Mouse (Mus musculus) hindlimb bud, embryonic 11.5 days (tissue): ENCODE results near the gene Dcakd.

ENCODE experiments used
- DNase-seq: peaks from one replicate; pipeline ENCODE4 v3.0.0-alpha.2; 2012; ENCODE audit warnings: low read depth, low spot score; ENCODE audit errors: extremely low spot score

Gene Dcakd

DNA sequence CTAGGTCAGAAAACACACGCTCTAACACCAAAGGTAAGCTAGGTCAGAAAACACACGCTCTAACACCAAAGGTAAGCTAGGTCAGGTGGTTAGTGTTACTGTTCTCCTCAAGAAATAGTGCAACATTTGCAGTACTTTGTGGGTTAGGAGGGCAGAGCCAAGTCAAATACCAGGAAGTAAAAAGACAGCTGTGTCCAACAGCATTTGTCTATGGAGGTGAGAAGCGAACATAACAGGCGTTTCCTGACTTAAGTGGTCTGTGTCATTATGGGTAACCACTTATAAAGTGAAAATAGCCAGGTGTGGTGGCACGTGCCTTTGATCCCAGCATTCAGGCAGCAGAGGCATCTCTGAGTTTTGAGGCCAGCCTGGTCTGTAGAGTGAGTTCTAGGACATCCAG is 21.5 kb upstream of the Dcakd start:
- DNase-seq, result no peak

DNA sequence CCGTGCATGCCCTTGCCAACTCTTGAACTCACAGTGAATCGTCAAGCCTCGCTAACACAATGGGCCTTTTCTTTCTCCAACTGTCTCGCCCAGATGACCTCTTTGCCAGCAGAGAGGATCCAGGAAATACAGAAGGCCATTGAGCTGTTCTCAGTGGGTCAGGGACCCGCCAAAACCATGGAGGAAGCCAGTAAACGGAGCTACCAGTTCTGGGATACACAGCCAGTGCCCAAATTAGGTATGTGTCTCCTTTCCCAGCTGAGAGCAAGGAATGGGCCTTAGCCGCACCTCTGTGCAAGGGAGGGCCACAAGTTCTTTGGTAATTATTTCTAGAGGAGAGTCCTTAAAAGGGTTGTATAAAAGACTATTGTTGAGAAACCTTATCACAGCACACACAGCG is 18.2 kb upstream of the Dcakd start:
- DNase-seq, result no peak

DNA sequence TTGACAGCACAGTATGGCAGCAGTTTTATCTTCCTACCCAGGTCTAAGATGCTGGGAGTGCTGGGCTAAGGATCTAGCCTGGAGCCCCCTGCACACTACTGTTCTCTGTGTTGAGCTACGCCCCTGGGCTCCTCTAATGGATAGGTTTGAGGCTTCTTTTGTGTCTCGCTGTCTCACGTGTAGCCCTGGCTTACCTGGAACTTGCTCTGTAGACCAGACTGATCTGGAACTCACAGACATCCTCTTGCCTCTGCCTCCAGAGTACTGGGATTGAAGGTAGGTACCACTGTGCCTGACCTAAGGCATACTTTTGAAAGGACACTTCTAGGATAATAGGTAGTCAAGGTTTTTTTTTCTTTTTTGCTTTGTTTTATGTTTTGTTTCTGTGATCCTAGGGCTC is 15.8 kb upstream of the Dcakd start:
- no peak for DNase-seq

DNA sequence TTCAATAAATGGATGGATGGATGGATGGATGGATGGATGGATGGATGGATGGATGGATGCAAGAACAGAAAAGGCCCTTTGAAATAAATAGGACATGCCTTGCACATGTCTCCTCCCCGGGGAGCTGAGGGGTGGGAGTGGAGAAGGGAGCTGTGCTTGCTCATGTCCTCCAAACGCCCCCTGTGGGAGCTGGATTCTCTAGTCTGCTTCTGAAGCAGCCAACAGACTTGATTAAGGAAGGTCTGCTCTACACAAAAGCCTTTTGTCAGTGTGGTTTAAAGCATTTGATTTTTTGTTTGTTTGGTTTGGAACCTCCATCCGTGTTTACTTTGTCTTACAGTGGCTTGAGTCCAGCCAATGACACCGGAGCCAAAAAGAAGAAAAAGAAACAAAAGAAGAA is 14.7 kb upstream of the Dcakd start:
- DNase-seq, result no peak

GRCm38 (mm10) chr11:103038037-103038436 is 9.9 kb upstream of the Dcakd start:
- DNase-seq, result no peak

- DNase-seq, result no peak
These were observed 8.8 kb upstream of the Dcakd start for GRCm38 (mm10) chr11:103036881-103037465.

DNA sequence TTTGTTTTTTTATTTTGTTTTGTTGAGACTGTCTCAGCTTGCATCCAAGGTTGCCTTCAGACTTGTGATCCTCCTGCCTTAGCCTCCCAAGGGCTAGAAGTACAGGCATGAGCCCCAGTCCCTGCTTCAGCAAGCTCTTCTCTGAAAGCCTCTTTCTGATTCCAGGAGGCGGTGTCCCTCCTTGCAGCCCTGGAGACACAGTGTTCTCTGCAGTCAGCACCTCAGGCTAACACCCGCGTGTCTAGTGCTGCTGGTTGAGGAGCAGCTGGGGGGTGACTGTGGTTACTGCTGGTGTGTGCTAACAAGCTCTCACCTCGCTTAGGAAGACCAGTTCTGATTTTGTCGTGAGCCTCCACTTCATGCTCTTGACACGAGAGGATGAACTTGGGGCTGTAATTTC is 6.9 kb upstream of the Dcakd start:
- no peak for DNase-seq

DNA sequence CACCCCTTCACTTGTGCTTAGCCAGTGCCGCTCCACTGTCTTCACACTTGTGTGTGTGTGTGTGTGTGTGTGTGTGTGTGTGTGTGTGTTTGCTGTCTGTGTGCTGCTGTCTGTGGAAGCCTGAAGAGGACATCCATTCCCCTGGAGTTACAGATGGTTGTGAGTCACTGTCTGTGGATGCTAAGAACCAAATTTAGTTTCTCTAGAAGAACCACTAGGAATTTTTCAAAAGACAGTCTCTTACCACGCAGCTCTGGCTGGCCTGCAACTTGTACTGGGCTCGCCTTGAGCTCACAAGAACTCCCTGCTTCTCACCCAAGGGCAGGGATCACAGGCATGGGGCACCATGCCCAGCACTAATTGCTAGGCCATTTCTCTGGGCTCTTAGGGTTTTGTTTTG is 4.9 kb upstream of the Dcakd start:
- DNase-seq, result no peak

DNA sequence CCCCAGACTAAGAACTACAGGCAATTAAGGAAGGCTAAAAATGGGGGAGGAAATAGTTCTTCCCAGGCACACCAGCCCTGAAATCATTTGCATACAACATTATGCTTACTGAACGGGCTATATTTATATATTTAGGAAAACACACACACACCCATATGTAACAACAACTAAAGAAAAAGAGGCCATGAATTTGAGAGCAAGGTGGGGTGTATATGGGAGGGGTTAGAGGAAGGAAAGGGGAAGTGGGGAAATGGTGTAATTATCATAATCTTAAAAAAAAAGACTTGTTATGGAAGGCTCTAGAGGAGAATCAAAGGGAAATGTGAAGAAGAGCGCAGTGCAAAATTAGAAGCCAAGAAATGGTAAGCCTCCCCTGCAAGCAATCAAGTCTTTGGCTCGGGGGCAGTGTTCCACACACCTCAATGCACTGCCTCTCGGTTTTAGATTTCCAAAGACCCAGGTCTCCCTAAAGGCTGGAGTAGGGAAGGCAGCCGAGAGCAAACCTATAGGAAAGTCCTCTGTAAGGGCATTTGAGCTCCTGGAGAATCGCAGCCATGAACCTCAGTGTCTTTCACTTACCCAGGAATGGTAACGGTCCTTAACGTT is 460 bp downstream of the Dcakd start:
- no peak for DNase-seq

GRCm38 (mm10) chr11:103026901-103027300 is 1.2 kb downstream of the Dcakd start:
- DNase-seq, result no peak

DNA sequence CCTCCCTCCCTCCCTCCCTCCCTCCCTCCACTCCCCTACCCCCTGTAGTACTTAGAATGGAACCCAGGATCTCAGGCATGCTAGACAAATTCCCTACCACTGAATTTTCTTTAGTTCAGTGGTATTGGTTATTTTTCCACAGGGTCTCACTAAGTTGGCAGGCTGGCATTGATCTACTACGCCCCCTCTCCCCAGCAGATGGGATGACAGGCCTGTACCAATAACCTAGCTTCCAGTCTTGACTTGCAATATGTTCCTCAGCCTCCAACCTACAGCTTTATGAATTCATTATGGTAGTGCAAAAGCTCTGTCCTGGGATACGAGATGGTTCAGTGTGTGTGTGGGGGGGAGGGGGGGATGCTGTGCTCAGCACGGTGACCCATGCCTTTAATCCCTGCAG is 4.2 kb downstream of the Dcakd start:
- DNase-seq, result no peak

GRCm38 (mm10) chr11:103020713-103021335 is 7.3 kb downstream of the Dcakd start:
- no peak for DNase-seq

DNA sequence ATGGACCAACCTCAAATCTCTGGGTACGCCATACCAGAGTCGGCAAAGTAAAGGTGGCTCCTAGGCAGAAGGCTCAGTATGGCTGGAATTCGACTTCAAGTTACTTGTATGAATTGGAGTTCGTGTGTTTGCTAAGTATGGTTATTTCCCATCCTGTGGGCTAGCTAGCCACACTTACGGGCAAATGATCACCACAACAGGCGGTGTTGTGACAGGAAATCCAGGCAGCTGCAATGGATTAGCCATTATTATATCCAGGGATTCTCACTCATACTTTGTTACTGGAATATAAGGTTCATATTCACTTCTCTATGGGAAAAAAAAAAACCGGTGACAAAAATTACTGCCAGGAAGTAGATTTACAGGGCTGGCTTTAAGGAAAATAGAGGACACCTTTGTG is 8.8 kb downstream of the Dcakd start:
- no peak for DNase-seq

GRCm38 (mm10) chr11:103018860-103019259 is 9.3 kb downstream of the Dcakd start:
- no peak for DNase-seq

DNA sequence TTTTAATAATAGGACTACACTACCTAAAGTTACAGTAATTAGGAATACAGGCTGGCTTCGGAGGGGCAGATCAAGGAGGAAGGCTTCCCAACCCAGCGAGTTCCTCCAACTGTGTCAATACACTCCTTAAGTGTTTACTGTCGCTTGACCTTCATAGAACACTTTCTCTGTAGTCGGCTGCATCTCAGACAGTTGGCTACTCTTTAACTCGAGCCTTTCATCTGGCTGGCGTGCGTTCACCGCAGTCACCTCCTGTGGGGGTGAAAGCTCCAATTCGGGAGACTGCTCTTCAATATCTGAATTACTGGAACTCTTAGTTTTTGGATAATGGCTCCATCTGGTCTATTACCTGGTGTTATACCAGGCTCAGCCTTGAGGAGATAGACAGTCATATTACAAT is 10.5 kb downstream of the Dcakd start:
- no peak for DNase-seq

- DNase-seq, result peak; percentile 58
These were observed 11.2 kb downstream of the Dcakd start for GRCm38 (mm10) chr11:103016930-103017329.

- no peak for DNase-seq
These were observed 12.0 kb downstream of the Dcakd start for GRCm38 (mm10) chr11:103015881-103016825.

GRCm38 (mm10) chr11:103011206-103011497 is 17.0 kb downstream of the Dcakd start:
- no peak for DNase-seq

DNA sequence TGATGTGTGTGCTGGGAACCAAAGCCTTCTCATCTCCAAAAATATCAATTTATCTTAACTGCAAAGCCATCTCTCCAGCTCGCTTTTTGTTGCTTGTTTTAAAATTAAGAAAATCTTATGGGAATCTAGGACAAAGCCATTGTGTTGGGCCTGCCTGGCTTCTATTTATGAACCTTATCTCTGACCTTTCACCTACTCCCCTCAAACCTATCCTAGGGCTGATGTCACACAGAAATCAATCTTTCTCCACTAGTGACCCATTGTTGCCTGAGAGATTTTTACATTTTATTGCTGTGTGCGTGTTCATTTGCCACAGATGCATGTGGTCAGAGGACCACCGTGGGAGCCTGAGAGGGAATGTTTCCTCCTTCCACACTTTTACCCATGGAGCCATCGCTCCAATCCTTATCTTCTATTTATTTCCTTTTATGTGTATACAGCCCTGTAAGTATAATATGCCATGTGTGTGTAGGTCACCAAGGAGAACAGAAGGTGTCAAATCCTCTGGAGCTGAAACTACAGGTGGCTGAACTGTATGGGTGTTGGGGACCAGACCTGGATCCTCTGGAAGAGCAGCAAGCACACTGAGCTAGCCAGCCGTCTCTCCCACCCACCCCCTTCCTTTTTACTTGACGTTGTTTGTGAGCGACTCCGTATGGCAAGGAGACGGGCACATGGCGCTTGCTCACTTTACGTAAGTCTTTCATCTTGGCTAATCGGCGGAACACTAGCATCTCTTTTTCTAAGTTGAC is 17.5 kb downstream of the Dcakd start:
- DNase-seq, result no peak

- no peak for DNase-seq
These were observed 18.9 kb downstream of the Dcakd start for GRCm38 (mm10) chr11:103009208-103009607.

- no peak for DNase-seq
These were observed 19.6 kb downstream of the Dcakd start for GRCm38 (mm10) chr11:103008558-103008957.
